Mouse (Mus musculus) CH12.LX (cell line): ENCODE measurements around the gene Trarg1. TPM values are rescaled to one million over a fixed set of nuclear protein-coding genes. Genes with fewer than 3 reads are reported as not detected.

Experiments used
- DNase-seq: peaks from one replicate; pipeline ENCODE4 v3.0.0-alpha.2; 2013; ENCODE audit errors: extremely low read depth
- H3K27ac ChIP-seq: 2 replicates; pipeline ENCODE4 v1.5.1; 2012; ENCODE audit warnings: low read depth, mild to moderate bottlenecking, control low read depth, moderate library complexity; ENCODE audit not compliant: insufficient read depth
- H3K27me3 ChIP-seq: replicated peaks from 2 replicates; pipeline ENCODE3; 2012; ENCODE audit warnings: inconsistent platforms
- H3K36me3 ChIP-seq, 2 experiments: replicated peaks in 1 of 2; 2 replicates each; pipeline versions ENCODE3 to v1.6.1; 2012; ENCODE audit warnings: inconsistent platforms in 1 of 2, low read length in 1 of 2, mild to moderate bottlenecking in 1 of 2, mixed read lengths in 1 of 2, moderate library complexity in 1 of 2; ENCODE audit not compliant: control insufficient read depth in 1 of 2, insufficient read depth in 1 of 2
- H3K4me1 ChIP-seq, 2 experiments: 2 replicates each; pipeline ENCODE4 v1.6.1; 2012; ENCODE audit warnings: inconsistent platforms in 1 of 2, moderate library complexity in 1 of 2; ENCODE audit not compliant: insufficient read depth in 2 of 2, control insufficient read depth in 1 of 2
- H3K4me2 ChIP-seq: 2 replicates; pipeline ENCODE4 v1.6.1; 2012; ENCODE audit warnings: low read depth, mild to moderate bottlenecking, control low read depth; ENCODE audit not compliant: poor library complexity, insufficient read depth, severe bottlenecking
- H3K4me3 ChIP-seq, 3 experiments: fragments of 150-350 bp in 1 of 3; sonication (generic) in 1 of 3; replicated peaks in 1 of 3; 2 replicates each; pipeline versions ENCODE3 to v1.5.1; 2011 to 2012; ENCODE audit warnings: low read depth in 2 of 3, low read length in 2 of 3, mild to moderate bottlenecking in 2 of 3, moderate library complexity in 2 of 3, control low read depth in 1 of 3, improper control_type of control experiment in 1 of 3, inconsistent platforms in 1 of 3, mixed read lengths in 1 of 3; ENCODE audit not compliant: poor library complexity in 1 of 3
- H3K79me2 ChIP-seq: replicated peaks from 2 replicates; pipeline ENCODE4 v1.6.1; 2012; ENCODE audit warnings: mild to moderate bottlenecking, moderate library complexity; ENCODE audit not compliant: control insufficient read depth, poor library complexity, insufficient read depth, severe bottlenecking; ENCODE audit errors: extremely low read depth
- H3K9ac ChIP-seq: 2 replicates; pipeline ENCODE4 v1.6.1; 2012; ENCODE audit warnings: low read depth, mild to moderate bottlenecking, control low read depth, moderate library complexity; ENCODE audit not compliant: insufficient read depth
- H3K9me3 ChIP-seq: replicated peaks from 2 replicates; pipeline ENCODE3; 2012; ENCODE audit warnings: low read length, inconsistent platforms, mixed read lengths
- BHLHE40 ChIP-seq: IDR thresholded peaks from 2 replicates; pipeline ENCODE4 v1.6.1; 2011; ENCODE audit warnings: mild to moderate bottlenecking, low read depth, low read length, improper control_type of control experiment
- CHD1 ChIP-seq: IDR thresholded peaks from 2 replicates; pipeline ENCODE4 v1.6.1; 2012; ENCODE audit warnings: low read depth, low read length, improper control_type of control experiment, inconsistent platforms
- CHD2 ChIP-seq: IDR thresholded peaks from 2 replicates; pipeline ENCODE4 v1.6.1; 2011; ENCODE audit warnings: low read length, improper control_type of control experiment
- E2F4 ChIP-seq: IDR thresholded peaks from 2 replicates; pipeline ENCODE4 v1.6.1; 2011; ENCODE audit warnings: low read depth, low read length, improper control_type of control experiment; ENCODE audit not compliant: insufficient replicate concordance
- ELF1 ChIP-seq: IDR thresholded peaks from 2 replicates; pipeline ENCODE4 v1.6.1; 2014; ENCODE audit warnings: low read depth, mild to moderate bottlenecking, inconsistent platforms, low read length, improper control_type of control experiment
- HCFC1 ChIP-seq: IDR thresholded peaks from 2 replicates; pipeline ENCODE4 v1.6.1; 2012; ENCODE audit warnings: low read depth, mild to moderate bottlenecking, inconsistent platforms, low read length, improper control_type of control experiment
- JUN ChIP-seq: IDR thresholded peaks from 2 replicates; pipeline ENCODE4 v1.6.1; 2011; ENCODE audit warnings: low read depth, mild to moderate bottlenecking, low read length, improper control_type of control experiment, moderate library complexity; ENCODE audit not compliant: insufficient read depth
- JUND ChIP-seq: conservative IDR thresholded peaks from 2 replicates; pipeline ENCODE4 v1.6.1; 2011; ENCODE audit warnings: low read depth, low read length, improper control_type of control experiment
- MAZ ChIP-seq: IDR thresholded peaks from 2 replicates; pipeline ENCODE4 v1.6.1; 2012; ENCODE audit warnings: low read depth, mild to moderate bottlenecking, inconsistent platforms, low read length, improper control_type of control experiment, moderate library complexity
- MXI1 ChIP-seq: IDR thresholded peaks from 2 replicates; pipeline ENCODE4 v1.6.1; 2011; ENCODE audit warnings: mild to moderate bottlenecking, low read depth, low read length, improper control_type of control experiment
- PAX5 ChIP-seq: IDR thresholded peaks from 2 replicates; pipeline ENCODE4 v1.6.1; 2012; ENCODE audit warnings: low read length, inconsistent platforms, mixed read lengths
- SIN3A ChIP-seq: IDR thresholded peaks from 2 replicates; pipeline ENCODE4 v1.6.1; 2012; ENCODE audit warnings: low read length, improper control_type of control experiment, inconsistent platforms
- TCF12 ChIP-seq: IDR thresholded peaks from 2 replicates; pipeline ENCODE4 v1.6.1; 2014; ENCODE audit warnings: low read depth, mild to moderate bottlenecking, inconsistent platforms, low read length, improper control_type of control experiment
- UBTF ChIP-seq: IDR thresholded peaks from 2 replicates; pipeline ENCODE4 v1.6.1; 2012; ENCODE audit warnings: low read depth, mild to moderate bottlenecking, inconsistent platforms, low read length, improper control_type of control experiment, moderate library complexity
- USF1 ChIP-seq: IDR thresholded peaks from 2 replicates; pipeline ENCODE4 v1.6.1; 2014; ENCODE audit warnings: low read depth, mild to moderate bottlenecking, inconsistent platforms, low read length, improper control_type of control experiment
- USF2 ChIP-seq: conservative IDR thresholded peaks from 2 replicates; pipeline ENCODE4 v1.6.1; 2011; ENCODE audit warnings: low read depth, low read length, improper control_type of control experiment
- ZKSCAN1 ChIP-seq: IDR thresholded peaks from 2 replicates; pipeline ENCODE4 v1.6.1; 2012; ENCODE audit warnings: low read depth, inconsistent platforms, low read length, improper control_type of control experiment, borderline replicate concordance
- ZNF384 ChIP-seq: IDR thresholded peaks from 2 replicates; pipeline ENCODE4 v1.6.1; 2012; ENCODE audit warnings: low read depth, low read length, improper control_type of control experiment, inconsistent platforms
- dilution Hi-C: fragments of 300-500 bp; cut with MboI; formaldehyde crosslinking; loops from 2 replicates; pipeline ENCODE4 v1.14.3; 2020; ENCODE audit warnings: low sequenced_read_pairs; ENCODE audit not compliant: extremely low pct_unique_long_range_greater_than_20kb, extremely low pct_ligation_motif_present
- in situ Hi-C: fragments of 300-500 bp; cut with MboI; formaldehyde crosslinking; loops from 3 replicates; pipeline ENCODE4 v1.14.3; 2019; ENCODE audit warnings: low sequenced_read_pairs, low pct_ligation_motif_present, low pct_unique_long_range_greater_than_20kb, mixed read lengths
- polyA plus RNA-seq: library from polyadenylated mRNA; unstranded; fragments of >175 nt; gene quantifications from 2 replicates; pipeline ENCODE4 v1.2.1, GENCODE M21; 2012; ENCODE audit warnings: low read depth; ENCODE audit not compliant: insufficient read length
- total RNA-seq, 2 experiments: library from RNA; depleted of rRNA; stranded (reverse); fragments of 300-350 nt in 1 of 2; fragments of >200 nt in 1 of 2; gene quantifications; 2 replicates each; pipeline ENCODE4 v1.2.3; 2012 to 2014

The Trarg1 gene
- total and polyA plus RNA-seq, 3 experiments = not detected

DNA sequence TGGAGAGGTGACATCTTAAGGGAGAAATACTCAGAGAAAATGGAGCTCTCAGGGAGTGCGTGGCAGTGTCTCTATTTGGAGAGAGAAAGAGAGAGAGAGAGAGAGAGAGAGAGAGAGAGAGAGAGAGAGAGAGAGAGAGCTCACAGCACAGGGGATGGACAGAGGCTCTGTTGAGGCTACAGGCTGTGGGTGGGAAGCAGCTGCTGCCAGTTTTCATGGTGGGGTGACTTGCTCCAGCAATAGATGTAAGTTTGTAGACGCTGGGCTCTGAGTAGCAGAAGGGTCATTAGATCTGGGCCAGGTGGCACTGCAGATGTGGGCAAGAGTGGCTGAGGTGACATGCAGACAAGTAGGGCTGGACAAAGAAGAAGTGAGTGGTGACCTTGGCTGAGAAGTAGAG is 6.0 kb downstream of the Trarg1 start:
- Histone ChIP-seq H3K79me2 (no peaks in the 10 kb centered on the region), H3K36me3 (no peaks in the 10 kb centered on the region), H3K27me3 (peaks cover 62% of the 10 kb centered on the region), H3K9me3 (peaks cover 5% of the 10 kb centered on the region), H3K4me3 (no peak overlapping the region), H3K27ac (no peak overlapping the region), H3K4me2 (no peak overlapping the region), H3K9ac (no peak overlapping the region), H3K4me1 (peaks cover 0 to 2% of the 10 kb centered on the region in 2 experiments; a peak in 1 of 4 replicates)
- no peak for DNase-seq
- in situ Hi-C loops = no loop called here
- dilution Hi-C loops = no loop called here
- TF ChIP-seq CHD2 (no peak), MXI1 (no peak)

DNA sequence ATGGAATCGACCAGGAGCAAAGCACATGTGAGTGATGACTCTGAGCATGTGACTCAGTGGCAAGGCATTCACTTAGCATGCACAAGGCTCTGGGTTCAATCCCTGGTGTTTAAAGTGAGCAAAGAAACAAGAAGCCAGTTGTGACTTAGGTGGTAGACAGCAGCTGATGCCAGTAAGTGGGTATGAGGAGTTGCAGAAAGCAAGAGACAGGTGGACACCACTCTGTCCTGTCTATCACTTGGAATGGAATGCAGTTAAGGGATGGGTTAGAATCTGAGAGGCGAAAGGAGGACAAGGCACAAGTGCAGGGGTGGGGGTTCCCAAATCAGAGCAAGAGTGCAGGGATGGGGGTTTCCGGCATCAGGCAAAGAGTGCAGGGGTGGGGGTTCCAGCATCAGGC is 12.5 kb downstream of the Trarg1 start:
- no peak overlapping the region for H3K27ac ChIP-seq
- H3K36me3 ChIP-seq = no peaks in the 10 kb centered on the region
- in situ Hi-C loops = loop anchor here (10.0 kb wide), 1 partner anchor 203 kb away; no protein-coding TSS in a partner anchor

DNA sequence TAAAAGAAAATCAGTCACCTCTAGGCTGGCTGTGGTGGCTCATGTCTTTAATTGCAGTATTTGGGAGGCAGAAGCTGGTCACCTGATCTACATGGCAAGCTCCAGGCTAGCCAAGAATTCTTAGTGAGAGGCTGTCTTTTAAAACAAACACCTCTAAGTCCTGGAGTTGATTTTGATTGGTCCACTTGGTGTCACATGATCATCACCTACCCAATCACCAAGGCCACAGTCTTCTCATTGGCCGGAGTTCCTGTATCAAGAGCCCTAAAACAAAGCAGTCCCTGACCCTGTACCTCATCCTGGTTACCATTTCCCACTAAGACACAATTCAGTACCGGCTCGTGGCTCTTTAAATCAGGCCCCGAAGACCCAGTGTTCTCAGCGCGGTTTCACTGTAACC is 16.2 kb downstream of the Trarg1 start:
- TF ChIP-seq TCF12 = no peak
- TF ChIP-seq CHD1 = no peak
- TF ChIP-seq USF1 = peak; percentile 63
- TF ChIP-seq JUND = no peak
- TF ChIP-seq USF2 = peak; percentile 69
- no peak for TF ChIP-seq E2F4
- Histone ChIP-seq H3K4me2 (no peak overlapping the region), H3K4me1 (peaks cover 0 to 17% of the 10 kb centered on the region in 2 experiments; a peak in 2 of 4 replicates), H3K27ac (no peak overlapping the region), H3K79me2 (no peaks in the 10 kb centered on the region), H3K36me3 (no peaks in the 10 kb centered on the region), H3K9me3 (peaks cover 2% of the 10 kb centered on the region), H3K27me3 (peaks cover 21% of the 10 kb centered on the region), H3K4me3 (no peak overlapping the region), H3K9ac (no peak overlapping the region)
- in situ Hi-C loops = loop anchor here (10.0 kb wide), 1 partner anchor 199 kb away; no protein-coding TSS in a partner anchor
- dilution Hi-C loops = no loop called here
- DNase-seq = no peak

More for the DNA sequence above, 12.5 kb downstream of the Trarg1 start:
- Histone ChIP-seq H3K27me3 (peaks cover 37% of the 10 kb centered on the region), H3K9me3 (peaks cover 8% of the 10 kb centered on the region)
- no peak for TF ChIP-seq ZNF384
- TF ChIP-seq ELF1 = no peak
- TF ChIP-seq PAX5 = no peak
- TF ChIP-seq JUN = no peak
- TF ChIP-seq UBTF = no peak
- no peak for TF ChIP-seq MAZ
- no peak for TF ChIP-seq CHD2
- no peak for TF ChIP-seq ZKSCAN1
- TF ChIP-seq USF2 = no peak
- TF ChIP-seq SIN3A = no peak
- no peak for TF ChIP-seq BHLHE40
- TF ChIP-seq HCFC1 = no peak
- TF ChIP-seq TCF12 = no peak
- TF ChIP-seq, all 38 proteins: peak for 0
- no peak for DNase-seq
- Histone ChIP-seq H3K4me3 (no peak overlapping the region), H3K4me1 (peaks cover 0 to 13% of the 10 kb centered on the region in 2 experiments; a peak in 2 of 4 replicates), H3K79me2 (no peaks in the 10 kb centered on the region), H3K9ac (no peak overlapping the region), H3K4me2 (no peak overlapping the region)
- dilution Hi-C loops = no loop called here
